Mouse (Mus musculus): ENCODE data around the gene Hivep3.

Hivep3 gene

DNA sequence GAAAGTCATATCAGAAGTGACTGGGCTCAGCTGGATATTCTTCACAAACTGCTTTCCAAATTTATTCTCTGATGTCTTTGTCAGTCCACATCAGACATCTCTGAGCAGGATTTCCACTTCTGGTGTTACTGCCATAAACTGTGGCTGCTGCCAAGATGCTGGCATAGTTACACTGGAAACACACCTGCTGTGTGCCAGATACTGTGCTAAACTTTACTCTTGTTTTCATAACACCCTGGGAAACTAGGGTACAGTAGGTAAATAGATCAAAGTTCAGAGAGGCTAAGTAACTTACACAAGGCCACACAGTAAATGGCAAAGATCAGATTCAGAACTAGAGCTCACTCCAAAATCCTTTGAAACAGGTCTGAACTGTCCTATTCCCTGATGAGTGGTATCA is 367.6 kb downstream of the Hivep3 start:
- DNase-seq (ENCODE audit: low read depth, low spot score): no peak

DNA sequence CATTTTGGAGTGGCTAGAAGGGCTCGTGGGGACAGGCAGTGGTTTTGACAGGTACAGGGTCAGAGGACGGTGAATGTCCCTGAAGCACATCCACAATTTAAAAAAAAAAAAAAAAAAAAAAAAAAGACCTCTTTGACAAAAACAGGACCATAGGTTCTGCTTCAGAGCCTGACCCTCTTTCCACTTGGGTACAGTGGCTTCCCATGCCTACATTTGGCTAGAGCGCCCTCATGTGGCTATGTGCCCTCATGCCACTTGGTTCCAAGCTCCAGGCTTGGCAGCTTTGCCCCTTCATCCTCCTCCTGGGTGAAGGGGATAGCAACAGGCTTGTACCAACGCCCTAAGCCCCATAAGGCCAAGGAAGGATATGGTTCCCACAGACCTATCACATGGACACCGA is 371.0 kb downstream of the Hivep3 start:
- DNase-seq (ENCODE audit: low read depth, low spot score): peak; percentile 32

DNA sequence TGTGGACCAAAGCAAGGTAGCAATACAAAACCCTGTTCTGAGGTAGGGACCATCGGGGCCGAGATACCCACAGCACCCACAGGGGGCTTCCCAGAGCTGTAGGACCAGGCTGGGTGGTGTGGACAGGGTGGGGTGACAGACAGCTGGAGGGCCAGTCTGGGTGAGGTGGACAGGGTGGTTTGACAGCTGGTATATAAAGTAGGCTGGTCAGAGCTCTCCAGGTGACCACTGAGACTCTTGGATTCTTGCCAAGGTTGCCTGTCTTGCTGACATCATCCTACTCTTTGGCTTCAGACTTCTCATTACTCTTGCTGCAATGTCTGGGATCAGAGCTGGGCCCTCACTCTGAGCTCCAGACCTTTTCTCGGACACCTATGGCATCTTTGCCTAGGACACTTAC is 372.8 kb downstream of the Hivep3 start:
- DNase-seq (ENCODE audit: low read depth, low spot score): no peak

DNA sequence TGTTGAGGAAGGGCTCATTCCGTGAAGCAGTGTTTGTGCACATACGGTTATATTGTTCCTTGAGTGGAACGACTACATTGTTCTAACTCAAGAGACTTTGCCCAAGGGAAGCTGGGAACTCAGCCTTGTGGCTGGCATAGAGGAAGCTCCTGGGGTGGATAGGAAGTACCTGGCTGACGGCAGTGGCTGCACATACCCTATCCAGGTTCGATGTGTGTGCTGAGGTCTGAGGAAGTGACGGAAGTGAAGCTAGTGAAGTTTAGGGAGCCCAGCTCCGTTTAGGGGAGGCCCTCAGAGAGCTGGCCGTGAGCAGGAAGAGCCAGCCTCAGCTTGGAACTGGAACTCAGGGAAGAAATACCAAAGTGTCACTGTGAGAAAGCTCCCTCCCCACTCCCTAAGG is 374.2 kb downstream of the Hivep3 start:
- DNase-seq (ENCODE audit: low read depth, low spot score): no peak

DNA sequence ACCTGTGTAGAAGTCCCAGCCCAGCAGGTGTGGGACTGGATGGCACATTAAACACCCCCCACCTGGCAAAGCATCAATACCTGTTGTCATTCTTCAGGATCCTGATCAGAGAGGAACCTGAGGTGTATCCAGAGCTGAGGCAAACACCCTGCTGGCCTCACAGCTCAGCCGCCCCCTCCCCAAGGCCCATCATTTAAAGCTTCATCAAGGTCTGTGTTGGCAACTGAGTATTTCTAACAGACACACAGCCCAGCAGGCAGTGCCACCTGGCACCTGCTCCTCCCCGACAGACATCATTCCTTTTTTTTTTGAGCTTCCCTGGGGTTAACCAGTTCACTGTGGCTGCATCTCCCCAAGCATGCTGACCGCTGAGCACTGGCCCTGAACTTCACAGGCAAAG is 381.9 kb downstream of the Hivep3 start:
- DNase-seq (ENCODE audit: low read depth, low spot score): no peak

DNA sequence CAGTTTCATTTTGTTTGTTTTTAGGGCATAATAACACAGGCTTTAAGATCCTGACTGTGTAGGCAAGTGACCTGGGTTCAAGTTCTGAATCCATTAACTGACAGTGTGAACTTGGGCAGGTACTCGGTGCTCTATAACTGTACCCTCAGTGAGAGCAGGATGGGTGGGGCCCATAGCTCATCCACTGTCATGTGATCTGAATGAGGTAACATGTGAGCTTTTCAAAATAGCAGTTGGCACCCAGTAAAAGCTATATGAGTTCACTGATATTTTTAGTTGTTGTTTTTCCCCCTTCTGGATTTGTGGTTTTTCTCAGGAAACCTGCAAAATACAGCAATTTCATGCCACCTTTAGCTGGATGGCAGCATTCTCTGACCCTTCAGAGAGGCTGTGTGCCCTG is 382.7 kb downstream of the Hivep3 start:
- no peak for DNase-seq (ENCODE audit: low read depth, low spot score)

DNA sequence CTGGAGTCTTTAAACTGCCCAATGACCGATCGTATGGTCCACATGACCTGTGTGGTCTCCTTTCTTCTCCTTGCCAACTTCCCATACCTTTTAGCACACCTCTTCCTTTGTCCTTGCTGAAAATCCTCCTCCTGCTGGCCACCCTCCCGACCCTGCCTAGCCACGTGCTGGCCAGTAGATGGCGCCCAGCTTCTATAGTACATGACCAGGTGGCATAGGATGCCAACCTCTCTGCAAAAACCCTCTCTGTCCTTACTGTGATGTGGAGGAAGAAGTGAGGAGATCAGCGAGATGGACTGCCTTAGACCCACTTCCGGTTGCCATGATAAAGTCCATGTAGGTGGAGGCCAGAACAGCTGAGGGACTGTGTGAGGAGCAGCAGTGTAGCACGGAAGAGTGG is 386.7 kb downstream of the Hivep3 start:
- peak; percentile 40 for DNase-seq (ENCODE audit: low read depth, low spot score)

DNA sequence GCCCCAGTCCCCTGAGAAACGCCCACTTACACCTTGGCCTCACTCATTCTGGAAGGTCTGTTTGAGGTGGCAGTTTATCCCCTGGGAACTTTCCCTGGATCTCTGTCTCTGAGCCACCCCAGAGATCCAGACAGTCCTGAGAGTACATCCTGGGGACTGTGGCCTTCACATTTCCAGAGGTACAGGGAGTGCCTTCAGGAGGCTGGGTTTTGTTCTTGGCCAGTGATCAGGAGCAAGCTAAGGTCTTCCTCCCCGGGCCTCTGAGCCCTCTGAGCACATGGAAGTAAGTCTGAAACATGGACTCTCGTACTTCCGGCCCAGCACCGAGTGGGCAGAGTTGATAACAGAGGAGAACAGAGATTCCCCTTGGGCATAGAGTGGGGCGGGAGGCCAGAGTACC is 391.1 kb downstream of the Hivep3 start:
- DNase-seq (ENCODE audit: low read depth, low spot score): no peak

DNA sequence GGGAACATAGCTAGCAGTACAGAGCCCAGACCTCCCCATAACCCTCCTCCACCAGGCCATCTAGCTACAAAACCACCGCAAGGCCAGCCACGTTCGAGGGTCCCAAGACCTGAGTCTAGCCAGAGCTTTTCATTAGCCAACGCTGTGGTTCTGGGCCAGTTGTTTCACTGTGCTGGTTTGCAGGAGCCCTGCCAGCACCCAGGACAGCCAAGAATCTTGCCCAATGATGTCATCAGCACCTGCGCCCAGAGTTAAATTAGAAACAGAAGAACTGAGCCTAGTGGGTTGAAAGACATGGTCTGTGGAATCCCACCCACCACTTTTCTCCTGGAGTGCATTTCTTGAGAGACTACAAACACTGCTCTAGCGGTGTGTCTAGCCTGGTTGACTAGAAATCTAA is 392.5 kb downstream of the Hivep3 start:
- DNase-seq (ENCODE audit: low read depth, low spot score): no peak

DNA sequence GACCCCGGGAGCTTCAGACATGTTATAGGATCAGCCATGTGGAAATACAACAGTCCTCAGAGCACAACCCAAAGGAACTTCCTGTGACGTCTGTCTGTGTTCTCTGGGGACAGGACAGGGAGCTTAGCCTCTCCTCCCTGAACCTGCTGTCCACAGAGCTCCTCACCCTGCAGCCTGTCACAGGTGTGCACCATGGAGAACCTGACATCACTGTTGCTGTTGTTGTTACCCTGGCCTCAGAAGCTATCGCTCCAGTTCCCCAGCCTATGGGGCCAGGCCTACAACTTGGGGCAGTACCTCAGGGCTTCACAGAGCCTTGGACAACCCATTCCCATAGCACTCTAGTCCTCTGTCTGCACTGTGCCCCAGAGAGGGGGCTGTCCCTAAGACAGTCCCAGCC is 393.7 kb downstream of the Hivep3 start:
- DNase-seq (ENCODE audit: low read depth, low spot score): no peak

DNA sequence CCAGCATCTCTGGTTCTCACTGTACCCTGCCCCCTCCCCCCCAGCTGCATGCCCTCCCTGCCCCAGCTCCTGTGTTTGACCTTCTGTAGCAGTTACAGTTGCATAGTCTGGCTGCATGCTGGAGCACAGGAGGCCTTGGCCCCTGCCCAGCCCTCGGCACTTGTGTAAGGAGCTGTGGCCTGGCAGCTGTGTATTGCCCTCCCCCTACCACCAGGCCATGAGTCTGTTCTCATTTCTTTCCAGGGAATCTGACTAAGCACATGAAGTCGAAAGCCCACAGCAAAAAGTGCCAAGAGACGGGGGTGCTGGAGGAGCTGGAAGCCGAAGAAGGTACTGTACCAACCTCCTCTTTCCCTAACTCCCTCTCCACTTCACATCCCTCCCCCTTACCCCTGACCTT is 394.4 kb downstream of the Hivep3 start:
- DNase-seq (ENCODE audit: low read depth, low spot score): no peak

DNA sequence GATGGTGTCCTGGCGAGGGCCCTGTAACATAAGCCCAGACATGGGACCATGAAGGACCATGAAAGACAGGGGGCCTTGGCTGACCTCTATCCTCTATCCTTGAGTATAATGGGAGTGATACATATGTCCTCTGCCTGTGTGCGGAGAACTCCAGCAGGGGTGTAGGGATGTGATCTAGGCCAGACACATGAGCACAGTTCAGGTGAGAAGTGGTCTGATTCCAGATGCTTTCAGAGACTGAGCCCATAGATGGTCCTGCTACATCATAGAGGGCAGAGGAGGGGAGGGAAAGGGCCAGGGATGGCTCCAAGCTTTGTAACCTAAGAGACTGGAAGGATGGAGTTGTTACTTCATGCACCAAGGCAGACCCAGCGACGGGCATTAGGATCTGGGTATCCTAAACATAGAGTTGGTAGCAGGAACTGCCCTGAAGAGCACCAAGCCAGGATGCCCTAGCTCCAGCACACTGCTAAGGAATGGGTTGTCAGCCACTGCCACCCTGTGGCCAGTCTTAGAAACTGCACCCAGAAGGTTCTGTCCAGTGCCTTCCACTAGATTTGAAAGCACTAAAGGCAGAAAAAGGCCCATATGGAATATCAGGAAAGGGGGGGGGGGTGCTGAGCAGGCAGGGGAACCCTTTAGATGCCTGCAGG is 395.8 kb downstream of the Hivep3 start:
- DNase-seq (ENCODE audit: low read depth, low spot score): peak; percentile 45

DNA sequence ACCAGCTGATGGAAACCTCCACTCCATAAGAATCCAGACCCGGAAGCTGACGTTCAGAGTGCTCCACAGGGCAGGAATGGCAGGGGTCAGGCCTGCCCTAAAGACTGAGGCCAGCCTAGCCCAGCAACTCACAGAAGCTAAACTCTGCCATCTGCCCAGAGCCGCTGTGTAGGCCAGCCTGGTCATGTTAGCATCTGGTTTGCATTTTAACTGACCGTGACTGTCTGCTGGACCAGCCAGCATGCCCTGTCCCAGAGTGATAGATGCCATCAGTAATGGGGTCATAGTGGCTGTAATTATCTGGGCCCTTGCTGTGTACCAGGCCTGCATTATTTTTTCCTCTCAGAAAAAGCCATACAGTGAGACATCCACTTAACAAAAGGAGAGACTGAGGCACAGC is 397.3 kb downstream of the Hivep3 start:
- no peak for DNase-seq (ENCODE audit: low read depth, low spot score)

DNA sequence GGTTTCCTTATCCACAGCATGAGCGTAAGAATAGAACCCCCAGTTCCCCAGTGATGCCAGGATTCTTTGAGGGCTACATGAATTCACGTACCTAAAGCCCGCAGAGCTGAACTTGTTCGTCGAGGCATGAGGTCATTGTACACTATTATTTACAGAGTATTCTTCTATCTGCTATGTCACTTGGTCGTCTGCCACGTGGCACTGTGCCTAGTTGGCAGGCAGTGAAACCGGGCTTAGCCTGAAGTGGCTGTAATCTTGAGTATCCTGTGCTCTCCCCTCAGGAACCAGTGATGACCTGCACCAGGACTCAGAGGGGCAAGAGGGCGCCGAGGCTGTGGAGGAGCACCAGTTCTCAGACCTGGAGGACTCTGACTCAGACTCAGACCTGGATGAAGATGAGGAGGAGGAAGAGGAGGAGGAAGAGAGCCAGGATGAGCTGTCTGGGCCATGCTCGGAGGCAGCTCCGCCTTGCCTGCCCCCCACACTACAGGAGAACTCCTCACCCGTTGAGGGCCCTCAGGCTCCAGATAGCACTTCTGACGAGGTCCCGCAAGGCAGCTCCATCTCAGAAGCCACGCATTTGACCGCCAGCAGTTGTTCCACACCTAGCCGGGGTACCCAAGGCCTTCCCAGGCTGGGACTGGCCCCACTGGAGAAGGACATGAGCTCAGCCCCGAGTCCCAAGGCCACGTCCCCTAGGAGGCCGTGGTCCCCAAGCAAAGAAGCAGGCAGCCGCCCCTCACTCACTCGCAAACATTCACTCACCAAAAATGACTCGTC is 398.0 kb downstream of the Hivep3 start:
- peak; percentile 27 for DNase-seq (ENCODE audit: low read depth, low spot score)

DNA sequence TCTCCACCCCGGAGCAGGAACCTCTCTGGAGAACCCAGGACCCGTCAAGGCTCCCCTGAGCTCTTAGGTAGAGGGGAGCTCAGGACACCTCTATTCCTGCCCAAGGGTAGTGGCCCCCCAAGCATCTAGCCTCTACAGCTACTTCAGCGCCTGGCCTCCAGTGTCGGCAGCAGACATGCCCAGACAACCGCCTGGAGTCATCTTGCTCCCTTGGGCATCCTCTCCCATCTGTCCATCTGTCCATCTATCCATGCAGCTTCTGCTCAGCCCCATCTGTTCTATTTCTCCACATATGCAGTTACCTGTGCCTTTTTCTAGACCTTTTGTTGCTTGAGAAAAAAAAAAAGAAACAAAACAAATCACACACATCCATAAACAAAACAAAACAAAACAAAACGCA is 400.6 kb downstream of the Hivep3 start:
- no peak for DNase-seq (ENCODE audit: low read depth, low spot score)

DNA sequence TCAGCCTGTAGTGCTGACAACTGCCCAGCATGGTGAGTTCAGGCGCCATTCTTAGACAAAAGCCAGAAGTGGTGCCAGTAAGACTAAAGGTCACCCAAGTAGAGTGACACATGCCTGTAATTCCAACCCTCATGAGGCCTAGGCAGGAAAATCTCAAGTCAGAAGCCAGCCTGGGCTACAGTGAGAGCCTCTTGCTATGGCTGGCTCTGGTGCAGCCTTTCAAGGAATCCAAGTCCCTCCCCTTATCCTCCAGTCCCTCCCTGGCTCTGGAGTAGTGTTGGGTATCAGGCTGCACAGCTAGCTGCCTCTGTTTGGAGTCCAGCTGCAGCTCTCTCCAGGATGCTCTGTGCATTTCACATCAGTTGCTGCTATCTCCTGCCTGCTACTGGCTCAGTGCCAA is 408.2 kb downstream of the Hivep3 start:
- DNase-seq (ENCODE audit: low read depth, low spot score): no peak

DNA sequence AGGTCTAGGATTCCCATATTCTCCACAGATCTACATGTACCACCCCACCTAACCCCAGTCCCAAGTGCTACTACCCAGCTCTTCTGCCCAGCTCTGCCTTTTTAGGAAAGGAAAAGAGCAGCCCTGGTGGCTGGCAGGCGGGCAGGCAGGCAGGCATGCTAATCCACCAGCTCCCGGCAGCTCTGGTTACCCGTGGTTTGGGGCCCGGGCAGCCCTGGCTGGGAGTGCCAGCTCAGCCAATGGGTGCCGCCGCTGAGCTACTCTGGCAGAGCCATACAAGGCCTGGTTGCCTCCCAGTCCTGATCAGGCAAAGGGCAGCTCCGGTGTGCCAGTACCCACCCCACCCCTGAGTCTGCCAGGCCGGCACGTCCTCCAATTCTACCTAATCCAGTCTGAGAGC is 409.3 kb downstream of the Hivep3 start:
- no peak for DNase-seq (ENCODE audit: low read depth, low spot score)

DNA sequence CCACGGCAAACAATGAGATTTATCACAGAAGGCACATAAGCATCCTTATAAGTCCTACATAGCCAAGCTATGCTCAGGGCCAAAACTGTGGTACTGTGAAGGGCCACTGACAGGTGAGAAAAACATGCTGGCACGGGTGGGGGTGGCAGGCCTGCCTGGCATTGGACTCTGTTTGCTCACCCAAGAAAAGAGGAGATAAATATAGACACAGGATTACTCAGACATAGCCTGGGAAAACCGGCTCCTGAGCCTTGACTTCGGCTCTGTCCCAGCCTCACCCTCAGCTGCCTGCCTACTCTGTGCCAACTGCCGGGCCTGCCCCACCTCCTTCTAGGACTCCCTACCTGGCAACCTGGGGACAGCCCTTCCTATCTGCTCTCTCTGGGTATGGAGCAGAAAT is 410.8 kb downstream of the Hivep3 start:
- no peak for DNase-seq (ENCODE audit: low read depth, low spot score)

DNA sequence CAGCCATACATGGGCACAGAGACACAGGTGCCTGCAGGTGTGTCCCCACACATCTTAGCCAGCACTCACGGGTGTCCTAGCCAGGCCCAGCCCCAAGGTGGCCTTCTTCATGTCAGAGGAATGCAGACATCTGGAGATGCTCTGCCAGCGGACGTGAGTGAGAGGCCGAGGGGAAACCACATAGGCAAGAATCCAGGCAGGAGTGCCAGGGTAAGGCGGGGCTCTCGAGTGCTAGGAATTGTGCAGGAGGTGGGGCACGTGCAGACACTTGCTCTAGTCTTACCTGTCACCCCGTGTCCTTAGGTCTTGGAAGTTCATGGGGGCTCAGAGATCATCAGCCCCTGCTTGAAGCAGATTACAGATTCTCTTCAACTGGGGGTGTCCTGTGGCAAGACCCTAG is 412.3 kb downstream of the Hivep3 start:
- DNase-seq (ENCODE audit: low read depth, low spot score): no peak

DNA sequence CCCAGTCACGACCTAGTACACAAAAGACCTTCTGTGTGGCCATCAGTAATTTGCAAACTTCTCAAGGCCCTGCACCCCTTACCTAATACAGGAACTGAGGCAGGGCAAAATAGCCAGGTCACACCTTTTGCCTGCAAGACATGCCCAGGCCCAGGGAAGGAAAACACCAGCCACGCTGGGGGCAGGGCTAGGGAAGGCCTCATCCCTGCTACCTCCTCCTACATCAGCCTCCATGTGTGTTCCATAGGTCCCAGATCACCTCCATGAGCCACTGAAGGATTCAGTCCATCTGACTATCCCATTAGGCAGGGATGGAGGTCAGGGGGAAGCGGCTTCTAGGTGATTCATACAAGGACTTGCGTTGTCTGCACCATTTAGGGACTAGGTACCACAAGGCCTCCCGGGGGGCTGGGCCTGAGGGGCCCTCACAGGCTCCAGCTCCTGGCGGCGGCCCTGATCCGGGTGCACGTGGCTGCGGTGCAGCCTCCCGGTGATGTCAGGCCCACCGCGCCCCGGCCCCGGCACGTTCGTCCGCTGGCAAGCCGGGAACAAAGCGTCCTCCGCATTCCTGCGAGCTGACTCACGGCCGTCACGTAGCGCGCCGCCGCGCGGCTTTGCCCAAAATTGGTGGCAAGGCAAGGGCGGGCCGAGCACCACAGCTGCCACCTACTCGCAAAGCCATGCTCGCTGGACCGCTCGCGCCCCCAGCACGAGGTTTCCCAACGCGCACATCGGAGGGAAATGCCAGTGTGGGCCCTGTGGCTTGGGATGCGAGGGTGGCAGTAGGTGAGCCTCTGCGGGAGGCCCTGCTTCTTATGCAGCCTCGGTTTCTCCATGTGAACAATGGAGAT is 414.9 kb downstream of the Hivep3 start:
- DNase-seq (ENCODE audit: low read depth, low spot score): peak; percentile 28

DNA sequence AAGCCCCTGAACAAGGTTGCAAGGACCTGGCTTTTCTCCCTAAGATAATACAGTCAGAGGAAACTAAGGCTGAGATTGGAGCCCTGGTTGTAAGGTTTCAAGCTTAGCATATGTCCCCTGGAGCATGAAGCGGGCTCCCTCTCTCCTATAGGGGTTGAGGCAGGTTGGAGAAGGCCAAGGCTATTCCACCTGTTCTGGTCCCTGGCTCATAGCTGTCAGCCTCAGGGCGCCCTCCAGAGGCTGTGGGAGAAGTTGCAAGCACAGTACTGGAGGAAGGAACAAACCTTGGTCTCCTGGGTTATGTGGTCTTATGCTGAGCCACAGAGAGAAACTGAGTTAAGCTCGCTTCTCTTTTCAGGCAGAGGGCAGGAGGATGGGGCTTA is 415.5 kb downstream of the Hivep3 start:
- no peak for DNase-seq (ENCODE audit: low read depth, low spot score)

DNA sequence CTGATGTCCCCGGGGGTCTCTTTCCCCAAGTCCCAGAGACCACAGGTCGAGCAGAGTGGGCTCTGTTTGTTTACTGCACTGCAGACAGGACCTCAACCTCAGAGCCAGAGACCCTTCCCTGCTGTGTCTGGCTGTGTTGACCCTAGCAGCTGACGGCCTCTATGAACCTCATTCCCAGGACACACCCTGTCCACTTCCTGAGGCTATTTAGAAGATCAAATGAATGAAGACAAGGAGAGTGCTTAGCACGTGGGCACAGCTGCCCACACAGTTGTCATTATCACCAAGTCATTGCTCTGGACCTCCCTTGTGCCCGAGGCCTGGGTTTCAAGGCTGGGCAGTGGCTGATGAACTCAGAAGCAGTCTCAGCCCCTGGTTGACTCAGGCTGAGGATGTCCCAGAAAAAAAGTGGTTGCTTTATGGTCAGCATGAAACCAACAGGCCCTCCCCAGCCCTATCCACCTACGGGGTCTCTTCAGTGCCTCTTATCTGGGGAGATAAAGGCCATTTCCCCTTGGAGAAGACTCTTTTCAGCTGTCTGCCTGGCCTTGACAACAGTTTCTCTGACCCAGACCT is 416.8 kb downstream of the Hivep3 start:
- no peak for DNase-seq (ENCODE audit: low read depth, low spot score)

Measured in retina, postnatal 7 days (tissue).